Mouse (Mus musculus) heart, embryonic 11.5 days (tissue): ENCODE measurements around the gene Atg5. TPM values are rescaled to one million over a fixed set of nuclear protein-coding genes. Genes with fewer than 3 reads are reported as not detected.
"Not testable (repeated sequence)": the region's sequence is repeated elsewhere in the genome, so short reads cannot be mapped to it uniquely, and the experiment has no call there.

Experiments used
- ATAC-seq: fragments of 200-750 bp; cut with Nextera tagmentation; replicated peaks from 2 replicates; pipeline ENCODE4 v1.8.0; 2017; ENCODE audit warnings: moderate library complexity; ENCODE audit not compliant: insufficient number of reproducible peaks, low FRiP score, low TSS enrichment
- H3K27ac ChIP-seq: fragments of 300-500 bp; sonication (generic); 2 replicates; pipeline ENCODE4 v1.5.1; 2014; ENCODE audit warnings: mild to moderate bottlenecking, low read depth, low read length
- H3K27me3 ChIP-seq: fragments of 300-500 bp; sonication (generic); 2 replicates; pipeline ENCODE4 v1.6.1; 2014; ENCODE audit warnings: mild to moderate bottlenecking, low read length, mixed read lengths; ENCODE audit not compliant: control insufficient read depth, insufficient read depth
- H3K36me3 ChIP-seq: fragments of 300-500 bp; sonication (generic); 2 replicates; pipeline ENCODE4 v1.6.1; 2014; ENCODE audit warnings: mild to moderate bottlenecking, low read length, moderate library complexity, mixed read lengths; ENCODE audit not compliant: control insufficient read depth, insufficient read depth
- H3K4me1 ChIP-seq: fragments of 300-500 bp; sonication (generic); 2 replicates; pipeline ENCODE4 v1.6.1; 2014; ENCODE audit warnings: low read length; ENCODE audit not compliant: control insufficient read depth, insufficient read depth
- H3K4me2 ChIP-seq: fragments of 300-500 bp; sonication (generic); 2 replicates; pipeline ENCODE4 v1.6.1; 2014; ENCODE audit warnings: mild to moderate bottlenecking, moderate library complexity
- H3K4me3 ChIP-seq: fragments of 300-500 bp; sonication (generic); 2 replicates; pipeline ENCODE4 v1.5.1; 2014; ENCODE audit warnings: low read depth, low read length
- H3K9ac ChIP-seq: fragments of 300-500 bp; sonication (generic); 2 replicates; pipeline ENCODE4 v1.6.1; 2014; ENCODE audit warnings: mild to moderate bottlenecking, low read depth, low read length, moderate library complexity
- H3K9me3 ChIP-seq: fragments of 300-500 bp; sonication (generic); replicated peaks from 2 replicates; pipeline ENCODE4 v1.6.1; 2016; ENCODE audit warnings: low read length; ENCODE audit not compliant: control insufficient read depth
- WGBS: fragments of 180-500 bp; shearing (Covaris S2); extraction: QIAGEN DNeasy Blood & Tissue Kit; methylation state at CpG from one replicate; pipeline ENCODE4 v1.1.7; 2014; ENCODE audit not compliant: insufficient replicate concordance; 5-methylcytosine and 5-hydroxymethylcytosine counted together
- polyA plus RNA-seq: library from polyadenylated mRNA; unstranded; fragments of >200 nt; fragmentation: Nextera tagmentation; extraction: Ambion mirVana; gene quantifications from 2 replicates; pipeline ENCODE4 v1.2.1, GENCODE M21; 2014

Gene Atg5
- polyA plus RNA-seq, 1 experiment from 2014 or later: 30.6 TPM

DNA sequence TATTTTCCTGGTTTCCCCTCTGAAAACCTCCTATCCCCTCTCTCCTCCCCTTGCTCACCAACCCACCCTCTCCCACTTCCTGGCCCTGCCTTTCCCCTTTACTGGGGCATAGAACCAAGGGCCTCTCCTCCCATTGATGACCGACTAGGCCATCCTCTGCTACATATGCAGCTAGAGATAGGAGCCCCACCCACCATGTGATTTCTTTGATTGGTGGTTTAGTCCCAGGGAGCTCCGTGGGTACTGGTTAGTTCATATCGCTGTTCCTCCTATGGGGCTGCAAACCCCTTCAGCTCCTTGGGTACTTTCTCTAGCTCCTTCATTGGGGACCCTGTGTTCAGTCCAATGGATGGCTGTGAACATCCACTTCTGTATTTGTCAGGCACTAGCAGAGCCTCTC, 64.5 kb downstream of the Atg5 start:
- H3K9me3 ChIP-seq, H3K9ac ChIP-seq, H3K4me2 ChIP-seq, H3K27me3 ChIP-seq, H3K36me3 ChIP-seq, H3K27ac ChIP-seq, H3K4me1 ChIP-seq, H3K4me3 ChIP-seq: not testable (repeated sequence)
- peak; percentile 69 for ATAC-seq
- 75% methylated on average over 3 of the region's 3 CpGs for WGBS

DNA sequence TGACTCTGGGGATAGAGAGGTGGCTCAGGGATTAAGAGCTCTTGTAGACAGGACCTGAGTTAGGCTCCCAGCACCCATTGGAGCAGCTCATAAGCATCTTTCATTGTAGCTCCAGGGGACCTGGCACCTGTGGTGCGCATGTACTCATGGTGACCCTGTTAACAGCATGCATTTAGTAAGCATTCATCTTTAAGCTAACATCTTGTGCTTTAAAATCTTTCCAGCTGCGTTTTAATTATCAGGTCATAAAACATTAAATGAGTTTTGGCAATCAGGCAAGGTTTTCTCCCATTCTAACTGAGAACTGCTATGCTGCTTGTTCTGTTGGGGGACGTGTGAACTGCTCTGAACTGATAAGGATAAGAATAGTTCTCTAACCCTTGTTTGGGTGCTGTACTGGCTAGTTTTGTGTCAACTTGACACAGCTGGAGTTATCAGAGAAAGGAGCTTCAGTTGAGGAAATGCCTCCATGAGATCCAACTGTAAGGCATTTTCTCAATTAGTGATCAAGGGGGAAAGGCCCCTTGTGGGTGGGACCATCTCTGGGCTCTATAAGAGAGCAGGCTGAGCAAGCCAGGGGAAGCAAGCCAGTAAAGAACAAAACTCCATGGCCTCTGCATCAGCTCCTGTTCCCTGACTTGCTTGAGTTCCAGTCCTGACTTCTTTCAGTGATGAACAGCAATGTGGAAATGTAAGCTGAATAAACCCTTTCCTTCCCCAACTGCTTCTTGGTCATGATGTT, 68.7 kb downstream of the Atg5 start:
- H3K4me1 ChIP-seq, H3K4me3 ChIP-seq, H3K9me3 ChIP-seq, H3K9ac ChIP-seq, H3K27me3 ChIP-seq, ATAC-seq, H3K36me3 ChIP-seq, H3K4me2 ChIP-seq, H3K27ac ChIP-seq: not testable (repeated sequence)
- 65% methylated on average over 3 of the region's 3 CpGs for WGBS

DNA sequence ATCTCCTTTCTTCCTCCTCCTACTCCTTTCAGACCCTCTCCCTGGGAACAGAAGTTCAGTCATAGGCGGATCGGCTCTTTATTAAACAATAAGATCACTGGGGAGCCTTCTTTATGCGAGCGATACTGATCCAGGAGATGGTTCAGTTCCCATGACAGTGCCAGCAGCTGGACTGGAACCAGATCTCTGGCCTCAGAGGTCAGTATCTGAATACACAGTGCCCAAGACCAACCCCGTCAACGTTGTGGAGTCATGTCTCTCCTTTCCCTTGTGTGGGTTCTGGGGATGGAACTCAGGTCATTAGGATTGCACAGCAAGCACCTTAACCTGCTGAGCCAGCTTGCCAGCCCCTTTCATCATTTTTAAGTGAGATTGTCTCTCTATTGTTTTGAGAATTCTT, 70.4 kb downstream of the Atg5 start:
- Histone ChIP-seq H3K4me3 (no peak overlapping the region), H3K36me3 (no peaks in the 10 kb centered on the region), H3K9ac (no peak overlapping the region), H3K9me3 (no peaks in the 10 kb centered on the region), H3K27ac (no peak overlapping the region), H3K4me2 (no peak overlapping the region), H3K4me1 (no peaks in the 10 kb centered on the region), H3K27me3 (no peaks in the 10 kb centered on the region)
- no peak for ATAC-seq
- 82% methylated on average over 6 of the region's 6 CpGs for WGBS

GRCm38 (mm10) chr10:44339326-44339725, 71.2 kb downstream of the Atg5 start:
- H3K27me3 ChIP-seq: no peaks in the 10 kb centered on the region
- no peak overlapping the region for H3K27ac ChIP-seq
- H3K4me3 ChIP-seq: no peak overlapping the region
- H3K9ac ChIP-seq: no peak overlapping the region
- H3K9me3 ChIP-seq: no peaks in the 10 kb centered on the region
- 76% methylated on average over 5 of the region's 5 CpGs for WGBS
- no peak for ATAC-seq
- no peak overlapping the region for H3K4me2 ChIP-seq
- no peaks in the 10 kb centered on the region for H3K4me1 ChIP-seq
- H3K36me3 ChIP-seq: no peaks in the 10 kb centered on the region

- Histone ChIP-seq H3K4me2 (no peak overlapping the region), H3K4me3 (no peak overlapping the region), H3K36me3 (no peaks in the 10 kb centered on the region), H3K27me3 (no peaks in the 10 kb centered on the region), H3K9me3 (no peaks in the 10 kb centered on the region), H3K27ac (no peak overlapping the region), H3K9ac (no peak overlapping the region), H3K4me1 (no peaks in the 10 kb centered on the region)
- no peak for ATAC-seq
- WGBS: 89% methylated on average over 4 of the region's 4 CpGs
These were observed 72.8 kb downstream of the Atg5 start for GRCm38 (mm10) chr10:44340928-44341327.

- no peaks in the 10 kb centered on the region for H3K4me1 ChIP-seq
- no peak overlapping the region for H3K4me2 ChIP-seq
- no peaks in the 10 kb centered on the region for H3K27me3 ChIP-seq
- no peaks in the 10 kb centered on the region for H3K9me3 ChIP-seq
- H3K27ac ChIP-seq: no peak overlapping the region
- no peak overlapping the region for H3K9ac ChIP-seq
- ATAC-seq: no peak
- H3K4me3 ChIP-seq: no peak overlapping the region
- 89% methylated on average over 6 of the region's 6 CpGs for WGBS
- no peaks in the 10 kb centered on the region for H3K36me3 ChIP-seq
These were observed 73.8 kb downstream of the Atg5 start for GRCm38 (mm10) chr10:44341826-44342521.

DNA sequence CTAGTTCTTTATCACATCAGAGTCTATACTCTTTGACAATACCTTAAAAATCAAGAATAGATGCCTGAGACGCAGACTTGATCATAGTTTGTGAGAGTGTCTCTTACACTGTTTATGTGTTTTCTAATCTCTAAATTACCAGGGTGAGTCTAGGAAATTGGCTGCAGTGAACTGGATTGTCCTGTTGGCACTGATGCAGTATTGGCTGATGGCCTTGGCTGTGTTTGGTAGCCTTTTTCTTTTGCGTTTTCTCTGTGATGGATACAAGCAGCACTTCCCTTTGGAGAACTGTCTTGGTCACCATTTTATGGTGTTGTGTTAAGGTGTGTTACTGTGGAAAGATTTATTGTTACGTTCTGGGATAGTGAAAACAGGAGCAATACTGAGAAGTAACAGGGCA, 75.2 kb downstream of the Atg5 start:
- Histone ChIP-seq H3K9me3 (no peaks in the 10 kb centered on the region), H3K4me1 (no peaks in the 10 kb centered on the region), H3K9ac (no peak overlapping the region), H3K4me3 (no peak overlapping the region), H3K27ac (no peak overlapping the region), H3K4me2 (no peak overlapping the region), H3K36me3 (no peaks in the 10 kb centered on the region), H3K27me3 (no peaks in the 10 kb centered on the region)
- WGBS: 93% methylated on average over 3 of the region's 3 CpGs
- no peak for ATAC-seq

DNA sequence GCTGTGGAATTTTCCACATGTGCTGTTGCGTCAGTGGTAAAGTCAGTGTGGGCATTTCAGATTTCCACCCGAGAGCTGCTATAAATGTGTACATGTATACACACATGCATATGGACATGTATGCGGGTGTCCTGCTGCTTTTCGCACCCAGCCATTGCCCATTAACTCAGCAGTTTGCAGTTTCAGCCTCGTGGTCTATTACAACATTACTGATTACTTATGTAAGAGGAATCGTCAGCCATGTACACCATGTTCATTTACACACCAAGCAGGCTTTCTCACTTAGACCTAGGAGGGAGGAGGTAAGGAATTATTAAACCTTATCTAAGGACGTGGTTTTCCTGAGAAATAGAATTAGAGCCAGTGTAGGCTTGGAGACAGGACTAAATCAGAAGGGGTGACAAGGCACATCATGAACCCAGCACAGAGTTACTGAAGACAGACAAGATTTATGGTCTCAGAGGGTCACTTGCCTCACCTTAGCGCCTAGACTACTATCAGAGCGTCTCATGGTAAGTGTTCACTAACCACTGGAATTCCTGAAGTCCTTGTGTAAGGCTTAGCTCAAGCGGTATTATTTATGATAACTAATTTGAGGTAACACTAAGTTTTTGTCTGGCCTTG, 79.5 kb downstream of the Atg5 start:
- H3K27me3 ChIP-seq: no peaks in the 10 kb centered on the region
- H3K27ac ChIP-seq: no peak overlapping the region
- H3K36me3 ChIP-seq: no peaks in the 10 kb centered on the region
- no peak overlapping the region for H3K9ac ChIP-seq
- H3K9me3 ChIP-seq: no peaks in the 10 kb centered on the region
- 78% methylated on average over 10 of the region's 10 CpGs for WGBS
- H3K4me2 ChIP-seq: no peak overlapping the region
- no peak overlapping the region for H3K4me3 ChIP-seq
- 0 out of 2 replicates have a peak, but pooled peaks cover 4% of the 10 kb centered on the region for H3K4me1 ChIP-seq
- no peak for ATAC-seq
